Comparison of ENCODE assay signal across 24 mouse cellular contexts in genomic region chr12:3915852-3916251, GRCm38 (mm10). TPM values are rescaled to one million over a fixed set of nuclear protein-coding genes. Genes with fewer than 3 reads are reported as not detected.
"Had no signal": no experiment of that assay in that cellular context is flagged by ENCODE, and none has a peak within 500 bp of the region (broad histone marks: within the 10 kb centered on the region; RNA-seq: fewer than 3 reads in every experiment).

No protein-coding gene starts in this region.

- H3K36me3 ChIP-seq: midbrain, embryonic 10.5 days had no signal

- DNase-seq: kidney, adult 9 months; layer of hippocampus, adult 9-11 months; lung, adult 18-20 months; lung, postnatal 10 days; lung, postnatal 36 days; retina, postnatal 1 day; right cerebral cortex, postnatal 25 days; spleen, adult 18-20 months; thymus, postnatal 36 days had no signal

- ATAC-seq: intestine, postnatal 0 days; midbrain, embryonic 13.5 days; midbrain, embryonic 16.5 days had no signal

- H3K4me2 ChIP-seq: limb, embryonic 13.5 days; lung, embryonic 15.5 days; midbrain, embryonic 13.5 days; neural tube, embryonic 13.5 days; stomach, embryonic 15.5 days had no signal

- H3K9ac ChIP-seq: limb, embryonic 13.5 days; lung, embryonic 15.5 days; midbrain, embryonic 13.5 days; neural tube, embryonic 13.5 days; stomach, embryonic 15.5 days had no signal

- H3K4me3 ChIP-seq: layer of hippocampus, adult 2 months; limb, embryonic 10.5 days; limb, embryonic 13.5 days; lung, embryonic 15.5 days; megakaryocyte, embryonic 14.5 days; midbrain, embryonic 10.5 days; midbrain, embryonic 13.5 days; myocyte; neural tube, embryonic 13.5 days; stomach, embryonic 15.5 days had no signal

- H3K27ac ChIP-seq: kidney, postnatal 0 days; layer of hippocampus, adult 2 months; limb, embryonic 10.5 days; limb, embryonic 13.5 days; lung, embryonic 15.5 days; midbrain, embryonic 10.5 days; midbrain, embryonic 13.5 days; neural tube, embryonic 13.5 days; stomach, embryonic 15.5 days had no signal

- H3K27me3 ChIP-seq: limb, embryonic 13.5 days; lung, embryonic 15.5 days; midbrain, embryonic 13.5 days; neural tube, embryonic 13.5 days; stomach, embryonic 15.5 days had no signal

- H3K9me3 ChIP-seq: limb, embryonic 10.5 days; limb, embryonic 13.5 days; lung, embryonic 15.5 days; megakaryocyte, embryonic 14.5 days; midbrain, embryonic 10.5 days; midbrain, embryonic 13.5 days; neural tube, embryonic 13.5 days; stomach, embryonic 15.5 days had no signal

RNA-seq across cellular contexts. Expression of gene Pomc, which starts 38.9 kb away (rescaled TPM):
- total RNA-seq: monocyte, adult 5-6 weeks had no signal
- polyA plus RNA-seq: liver, adult 2 months; myocyte had no signal
